Mouse (Mus musculus) spleen, adult 2 months (tissue): Measurements from ENCODE around the gene Arhgap17. TPM values are rescaled to one million over a fixed set of nuclear protein-coding genes. Genes with fewer than 3 reads are reported as not detected.

Experiments
- DNase-seq, 2 experiments: peaks; one replicate each; pipeline versions ENCODE4 v3.0.0 to v3.0.0-alpha.2; 2012 to 2021; ENCODE audit warnings: low spot score in 2 of 2, low read depth in 1 of 2
- H3K27ac ChIP-seq: fragments of 200-500 bp; 2 replicates; pipeline ENCODE4 v1.5.1; 2012; ENCODE audit warnings: low read length, inconsistent platforms; ENCODE audit not compliant: insufficient read depth
- H3K27me3 ChIP-seq: fragments of 200-500 bp; 2 replicates; pipeline ENCODE4 v1.6.1; 2012; ENCODE audit warnings: mild to moderate bottlenecking, moderate library complexity, low read length, inconsistent platforms; ENCODE audit not compliant: control insufficient read depth, insufficient read depth
- H3K36me3 ChIP-seq: fragments of 200-500 bp; 2 replicates; pipeline ENCODE4 v1.6.1; 2012; ENCODE audit warnings: mild to moderate bottlenecking, low read length, inconsistent platforms; ENCODE audit not compliant: control insufficient read depth, insufficient read depth
- H3K4me1 ChIP-seq: fragments of 200-500 bp; 2 replicates; pipeline ENCODE4 v1.6.1; 2011; ENCODE audit warnings: inconsistent platforms; ENCODE audit not compliant: control insufficient read depth, insufficient read depth, insufficient read length
- H3K4me3 ChIP-seq: fragments of 200-500 bp; 2 replicates; pipeline ENCODE4 v1.5.1; 2011; ENCODE audit warnings: mild to moderate bottlenecking, inconsistent platforms; ENCODE audit not compliant: insufficient read depth, insufficient read length; ENCODE audit errors: extremely low read depth
- CTCF ChIP-seq: fragments of 200-500 bp; IDR thresholded peaks from 2 replicates; pipeline ENCODE4 v1.5.1; 2011; ENCODE audit warnings: mild to moderate bottlenecking, inconsistent platforms; ENCODE audit not compliant: insufficient read depth, insufficient read length, insufficient replicate concordance; ENCODE audit errors: extremely low read depth
- POLR2A ChIP-seq: fragments of 200-500 bp; IDR thresholded peaks from 2 replicates; pipeline ENCODE4 v1.6.1; 2011; ENCODE audit warnings: low read depth, low read length, inconsistent platforms
- WGBS: fragments of 180-500 bp; shearing (Covaris S2); methylation state at CpG from one replicate; pipeline ENCODE4 v1.1.7; 2018; 5-methylcytosine and 5-hydroxymethylcytosine counted together
- polyA plus RNA-seq: library from polyadenylated mRNA; depleted of rRNA; stranded (reverse); fragments of >200 nt; gene quantifications from 2 replicates; pipeline ENCODE4 v1.2.3, GENCODE M21; 2012

Gene Arhgap17
- polyA plus RNA-seq, 1 experiment, result 68.0 TPM

GRCm38 (mm10) chr7:123295423-123295822, 74.3 kb downstream of the Arhgap17 start:
- TF ChIP-seq CTCF, result no peak
- no peak for TF ChIP-seq POLR2A
- Histone ChIP-seq H3K27me3 (no peaks in the 10 kb centered on the region), H3K36me3 (peaks cover 72% of the 10 kb centered on the region), H3K4me1 (no peaks in the 10 kb centered on the region), H3K4me3 (no peak overlapping the region), H3K27ac (no peak overlapping the region)
- WGBS, result 93% methylated on average over 7 of the region's 7 CpGs
- DNase-seq, result no peak

GRCm38 (mm10) chr7:123293898-123294297, 75.8 kb downstream of the Arhgap17 start:
- peaks cover 73% of the 10 kb centered on the region for H3K36me3 ChIP-seq
- H3K4me1 ChIP-seq, result no peaks in the 10 kb centered on the region
- DNase-seq, result no peak
- H3K27me3 ChIP-seq, result no peaks in the 10 kb centered on the region
- TF ChIP-seq CTCF (no peak), POLR2A (no peak)
- WGBS, result 94% methylated on average over 7 of the region's 7 CpGs
- H3K4me3 ChIP-seq, result no peak overlapping the region
- H3K27ac ChIP-seq, result no peak overlapping the region

- TF ChIP-seq POLR2A (no peak), CTCF (no peak)
- DNase-seq, result no peak
- WGBS, result 91% methylated on average over 8 of the region's 8 CpGs
- Histone ChIP-seq H3K27ac (no peak overlapping the region), H3K27me3 (no peaks in the 10 kb centered on the region), H3K36me3 (peaks cover 73% of the 10 kb centered on the region), H3K4me3 (no peak overlapping the region), H3K4me1 (no peaks in the 10 kb centered on the region)
These were observed 77.8 kb downstream of the Arhgap17 start for GRCm38 (mm10) chr7:123291942-123292341.

- H3K4me3 ChIP-seq, result no peak overlapping the region
- TF ChIP-seq CTCF (no peak), POLR2A (no peak)
- WGBS, result 87% methylated on average over 4 of the region's 4 CpGs
- no peaks in the 10 kb centered on the region for H3K27me3 ChIP-seq
- H3K36me3 ChIP-seq, result peaks cover 74% of the 10 kb centered on the region
- no peak overlapping the region for H3K27ac ChIP-seq
- DNase-seq, result no peak
- H3K4me1 ChIP-seq, result no peaks in the 10 kb centered on the region
These were observed 80.5 kb downstream of the Arhgap17 start for GRCm38 (mm10) chr7:123289176-123289575.

- TF ChIP-seq CTCF, result no peak
- peaks cover 70% of the 10 kb centered on the region for H3K36me3 ChIP-seq
- no peak overlapping the region for H3K27ac ChIP-seq
- no peaks in the 10 kb centered on the region for H3K4me1 ChIP-seq
- WGBS, result 96% methylated on average over 3 of the region's 3 CpGs
- no peak overlapping the region for H3K4me3 ChIP-seq
- no peak for DNase-seq
- H3K27me3 ChIP-seq, result no peaks in the 10 kb centered on the region
These were observed 81.8 kb downstream of the Arhgap17 start for GRCm38 (mm10) chr7:123287903-123288302.

- no peak overlapping the region for H3K27ac ChIP-seq
- no peak overlapping the region for H3K4me3 ChIP-seq
- WGBS, result 97% methylated on average over 5 of the region's 5 CpGs
- H3K4me1 ChIP-seq, result no peaks in the 10 kb centered on the region
- no peak for DNase-seq
- TF ChIP-seq CTCF (no peak), POLR2A (no peak)
- H3K36me3 ChIP-seq, result peaks cover 55% of the 10 kb centered on the region
- H3K27me3 ChIP-seq, result no peaks in the 10 kb centered on the region
These were observed 83.8 kb downstream of the Arhgap17 start for GRCm38 (mm10) chr7:123285896-123286295.

GRCm38 (mm10) chr7:123283826-123284225, 85.9 kb downstream of the Arhgap17 start:
- Histone ChIP-seq H3K4me1 (no peaks in the 10 kb centered on the region), H3K27ac (no peak overlapping the region), H3K4me3 (no peak overlapping the region), H3K36me3 (peaks cover 57% of the 10 kb centered on the region), H3K27me3 (no peaks in the 10 kb centered on the region)
- no peak for TF ChIP-seq CTCF
- no peak for TF ChIP-seq POLR2A
- DNase-seq, result no peak
- 92% methylated on average over 4 of the region's 4 CpGs for WGBS

- TF ChIP-seq CTCF, result no peak
- no peak for TF ChIP-seq POLR2A
- H3K36me3 ChIP-seq, result peaks cover 31% of the 10 kb centered on the region
- WGBS, result 93% methylated on average over 4 of the region's 4 CpGs
- H3K4me3 ChIP-seq, result no peak overlapping the region
- no peaks in the 10 kb centered on the region for H3K27me3 ChIP-seq
- H3K27ac ChIP-seq, result no peak overlapping the region
- H3K4me1 ChIP-seq, result no peaks in the 10 kb centered on the region
- DNase-seq, result no peak
These were observed 89.9 kb downstream of the Arhgap17 start for GRCm38 (mm10) chr7:123279797-123280196.
